Mouse (Mus musculus): ENCODE results near the gene Gm17334.

DNA sequence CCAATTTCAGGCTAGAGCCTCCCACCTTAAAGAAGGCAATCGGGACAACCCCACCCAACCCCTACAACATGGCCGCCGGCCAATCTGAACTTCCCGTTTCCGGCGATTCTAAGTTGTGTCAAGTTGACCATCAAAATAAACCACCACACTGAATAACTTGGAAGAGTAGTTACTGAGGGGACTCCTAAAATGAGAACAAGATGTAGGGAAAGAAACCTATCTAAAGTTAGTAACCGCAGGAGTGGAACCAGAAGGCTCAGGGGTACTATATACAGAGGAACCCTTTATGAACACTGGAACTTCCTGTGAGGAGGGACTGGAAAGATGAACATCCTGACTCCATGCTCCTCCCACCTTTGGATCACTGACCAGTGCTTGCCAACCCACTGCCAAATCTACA is 41.5 kb downstream of the Gm17334 start:
- TF ChIP-seq USF1 (IDR thresholded peaks at IDR 0.05; ENCODE audit: low read depth) (no peak), TCF12 (IDR thresholded peaks at IDR 0.05; ENCODE audit: insufficient read depth, poor library complexity, severe bottlenecking) (no peak), POLR2A (IDR thresholded peaks at IDR 0.05; ENCODE audit: insufficient read length, low read depth) (no peak)

All from myocyte (in vitro differentiated cells).